Mouse (Mus musculus) c-Kit-negative CD71-positive TER-119-positive erythroid progenitor cells, embryonic 14.5 days (primary cell): Measurements from ENCODE around the gene Tert.

Source experiments
- DNase-seq: peaks from one replicate; pipeline ENCODE4 v3.0.0-alpha.2; 2013; ENCODE audit warnings: low read depth, low spot score

The Tert gene

DNA sequence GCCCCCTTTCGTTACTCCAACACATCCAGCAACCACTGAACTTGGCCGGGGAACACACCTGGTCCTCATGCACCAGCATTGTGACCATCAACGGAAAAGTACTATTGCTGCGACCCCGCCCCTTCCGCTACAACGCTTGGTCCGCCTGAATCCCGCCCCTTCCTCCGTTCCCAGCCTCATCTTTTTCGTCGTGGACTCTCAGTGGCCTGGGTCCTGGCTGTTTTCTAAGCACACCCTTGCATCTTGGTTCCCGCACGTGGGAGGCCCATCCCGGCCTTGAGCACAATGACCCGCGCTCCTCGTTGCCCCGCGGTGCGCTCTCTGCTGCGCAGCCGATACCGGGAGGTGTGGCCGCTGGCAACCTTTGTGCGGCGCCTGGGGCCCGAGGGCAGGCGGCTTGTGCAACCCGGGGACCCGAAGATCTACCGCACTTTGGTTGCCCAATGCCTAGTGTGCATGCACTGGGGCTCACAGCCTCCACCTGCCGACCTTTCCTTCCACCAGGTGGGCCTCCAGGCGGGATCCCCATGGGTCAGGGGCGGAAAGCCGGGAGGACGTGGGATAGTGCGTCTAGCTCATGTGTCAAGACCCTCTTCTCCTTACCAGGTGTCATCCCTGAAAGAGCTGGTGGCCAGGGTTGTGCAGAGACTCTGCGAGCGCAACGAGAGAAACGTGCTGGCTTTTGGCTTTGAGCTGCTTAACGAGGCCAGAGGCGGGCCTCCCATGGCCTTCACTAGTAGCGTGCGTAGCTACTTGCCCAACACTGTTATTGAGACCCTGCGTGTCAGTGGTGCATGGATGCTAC is at the start of gene Tert:
Tert (plus strand) TSS at position 167 of the 805 bp plus-strand sequence.
- DNase-seq, result no peak

DNA sequence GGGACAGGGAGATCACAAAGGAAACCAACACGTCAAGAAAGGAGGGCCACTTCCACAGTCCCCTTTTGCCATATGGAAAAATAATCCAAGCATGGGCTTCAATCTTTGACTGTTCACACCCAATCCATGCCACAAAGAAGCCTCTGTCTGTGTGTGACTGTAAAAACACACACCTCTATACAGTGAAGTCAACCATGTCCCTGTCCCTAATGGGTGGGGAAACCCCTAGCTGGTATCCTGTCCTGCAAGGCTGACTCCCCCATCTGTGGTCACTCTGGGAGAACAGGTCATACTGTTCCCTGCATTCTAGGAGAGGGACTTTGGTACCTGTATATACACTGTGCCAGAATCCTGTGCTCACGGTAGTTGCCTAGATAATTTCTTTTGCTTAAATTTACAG is 49.4 kb upstream of the Tert start:
- no peak for DNase-seq

DNA sequence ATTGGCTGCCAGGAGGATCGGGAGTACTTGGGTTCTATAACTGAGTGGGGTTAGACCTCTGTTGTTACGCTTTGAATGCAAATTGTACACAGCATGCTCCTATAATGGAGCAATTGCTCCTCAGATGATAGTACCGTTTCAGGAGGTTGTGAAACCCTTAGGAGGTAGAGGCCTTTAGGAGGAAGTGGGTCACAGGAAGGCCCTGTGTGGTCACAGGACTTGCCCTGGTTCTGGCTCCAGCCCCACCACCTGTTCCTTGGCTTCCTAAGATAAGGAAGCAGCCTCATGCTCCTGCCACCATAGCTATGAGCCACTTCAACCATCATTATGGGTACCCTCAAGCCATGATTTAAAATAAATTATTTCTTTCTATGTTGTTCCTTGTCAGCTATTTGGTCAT is 35.2 kb upstream of the Tert start:
- no peak for DNase-seq

DNA sequence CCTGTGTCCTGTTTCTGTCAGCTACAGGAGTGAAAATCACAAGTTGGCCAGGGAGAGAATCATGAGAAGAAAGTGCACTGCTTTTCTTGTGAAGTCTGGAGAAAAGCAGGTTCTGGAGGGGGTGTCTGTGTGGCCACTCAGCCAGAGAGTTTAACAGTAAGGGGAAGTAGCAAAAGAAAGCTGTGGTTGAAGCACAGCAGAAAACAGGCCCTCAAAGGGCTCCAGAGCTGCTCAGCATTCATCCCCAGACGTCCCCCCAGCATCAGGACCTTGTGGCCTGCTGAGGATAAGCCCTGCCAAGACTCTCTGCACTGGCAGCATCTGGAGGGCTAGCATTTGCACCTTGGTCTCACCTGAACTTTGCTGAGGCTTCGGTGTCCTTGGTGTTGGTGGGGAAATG is 34.2 kb upstream of the Tert start:
- no peak for DNase-seq

DNA sequence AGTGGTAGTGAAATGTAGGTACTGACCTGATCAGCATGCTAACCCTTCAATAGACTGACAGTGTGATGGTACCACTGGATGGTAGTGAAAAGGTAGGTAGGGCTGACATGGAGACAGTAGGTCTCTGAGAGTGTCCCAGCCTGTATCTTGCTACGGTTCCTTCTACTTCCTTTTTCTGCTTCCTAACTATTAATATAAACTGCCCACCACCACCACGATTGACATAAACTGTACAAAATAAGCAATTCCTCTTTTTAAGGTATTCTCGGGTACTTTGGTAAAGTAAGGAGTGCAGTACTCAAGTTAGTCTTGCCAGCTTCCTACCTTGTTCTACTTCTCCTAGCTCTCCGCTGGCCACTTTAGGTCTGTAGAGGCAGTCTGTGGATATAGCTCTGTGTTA is 30.4 kb upstream of the Tert start:
- no peak for DNase-seq

DNA sequence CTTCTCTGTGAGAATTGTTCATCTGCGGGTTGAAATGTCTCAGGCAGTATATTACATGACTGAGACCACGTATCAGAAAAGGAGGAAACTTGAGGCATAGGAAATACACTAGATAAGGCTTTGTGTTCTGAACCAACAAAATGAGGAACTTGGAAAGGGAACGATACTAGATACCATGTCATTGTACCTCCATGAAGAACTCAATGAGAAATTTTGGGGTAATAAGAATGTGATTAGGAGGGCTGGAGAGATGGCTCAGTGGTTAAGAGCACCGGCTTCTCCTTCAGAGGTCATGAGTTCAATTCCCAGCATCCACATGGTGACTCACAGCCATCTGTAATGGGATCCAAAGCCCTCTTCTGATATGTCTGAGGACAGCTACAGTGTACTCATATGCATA is 26.5 kb upstream of the Tert start:
- DNase-seq, result no peak

DNA sequence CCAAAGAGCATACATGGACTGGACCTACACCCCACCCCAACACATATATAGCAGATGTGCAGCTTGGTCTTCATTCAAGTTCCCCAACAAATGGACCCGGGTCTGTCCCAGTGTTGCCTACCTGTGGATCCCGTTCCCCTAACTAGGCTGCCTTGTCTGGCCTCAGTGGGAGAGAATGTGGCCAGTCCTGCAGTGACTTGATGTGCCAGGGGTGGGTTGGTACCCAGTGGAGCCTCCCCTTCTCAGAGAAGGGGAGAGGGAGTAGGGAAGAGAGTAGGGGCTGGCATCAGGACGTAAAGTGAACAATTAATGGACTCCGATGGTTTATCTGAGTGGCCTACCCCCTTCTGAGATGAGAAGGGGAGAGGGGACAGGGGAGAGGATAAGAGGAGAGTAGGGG is 23.7 kb upstream of the Tert start:
- DNase-seq, result no peak

DNA sequence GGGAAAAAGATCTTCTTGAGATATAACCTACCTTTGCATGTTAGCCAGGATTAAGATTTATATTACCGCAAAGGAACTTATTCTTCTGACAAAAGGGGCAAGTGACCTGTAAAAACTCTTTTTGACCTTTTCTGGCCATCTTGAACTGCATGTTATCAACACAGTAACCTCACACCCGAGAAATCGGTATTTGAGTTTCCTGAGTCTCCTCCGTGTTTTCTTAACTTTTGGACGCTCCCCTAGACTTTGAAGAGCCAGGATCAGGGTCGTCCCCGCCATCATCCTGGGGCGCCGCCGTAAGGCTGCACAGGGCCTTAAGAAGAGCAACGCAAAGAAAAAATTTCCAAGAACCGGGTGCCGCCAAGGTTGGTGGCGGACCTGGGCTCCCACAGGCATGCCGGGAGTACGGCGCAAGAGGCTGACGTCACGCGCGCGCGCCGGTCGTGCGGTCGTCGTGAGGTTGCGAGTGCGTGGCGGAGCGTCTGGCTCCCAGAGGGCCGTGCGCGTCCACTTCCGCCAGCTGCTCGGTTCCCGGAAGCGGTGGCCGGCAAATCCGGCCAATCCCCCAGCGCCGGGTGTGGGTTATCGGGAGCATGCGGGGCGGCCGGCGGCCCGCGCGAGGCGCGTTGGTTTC is 23.1 kb upstream of the Tert start, which contains the start of gene Clptm1l:
Clptm1l (plus strand) TSS at position 485 of the 634 bp plus-strand sequence.
- DNase-seq, result peak; percentile 84

DNA sequence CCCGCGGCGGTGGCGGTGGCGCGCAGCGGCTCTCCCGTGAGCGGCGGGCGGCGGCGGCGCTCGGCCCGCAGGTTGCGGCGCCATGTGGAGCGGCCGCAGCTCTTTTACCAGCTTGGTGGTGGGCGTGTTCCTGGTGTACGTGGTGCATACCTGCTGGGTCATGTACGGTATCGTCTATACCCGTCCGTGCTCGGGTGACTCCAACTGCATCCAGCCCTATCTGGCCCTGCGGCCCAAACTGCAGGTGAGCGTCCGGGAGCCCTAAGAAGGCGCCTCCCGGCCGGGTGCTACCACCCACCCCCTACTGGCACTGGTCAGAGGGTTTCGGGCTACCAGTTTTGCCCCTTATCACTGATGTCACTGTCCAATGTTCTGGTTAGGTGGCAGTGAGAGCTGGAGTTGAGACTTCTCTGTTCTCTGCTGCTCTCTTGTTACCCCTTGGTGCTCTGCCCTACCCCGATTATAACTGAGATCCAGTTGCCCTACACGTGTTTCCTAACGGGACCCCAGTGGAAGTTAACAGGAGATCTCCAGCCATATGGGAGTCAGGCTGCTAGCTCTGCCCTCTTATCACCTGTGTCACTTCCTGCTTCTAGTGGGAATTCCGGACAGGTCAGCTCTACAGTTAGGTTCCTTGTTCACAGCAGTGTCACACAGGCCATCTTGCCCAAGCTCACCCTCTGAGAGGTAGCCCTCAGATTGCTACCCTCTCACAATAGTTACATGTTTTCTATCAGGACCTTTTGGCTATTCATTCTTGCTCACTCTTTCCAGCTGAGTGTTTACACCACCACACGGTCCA is 22.4 kb upstream of the Tert start:
- DNase-seq, result peak; percentile 22

DNA sequence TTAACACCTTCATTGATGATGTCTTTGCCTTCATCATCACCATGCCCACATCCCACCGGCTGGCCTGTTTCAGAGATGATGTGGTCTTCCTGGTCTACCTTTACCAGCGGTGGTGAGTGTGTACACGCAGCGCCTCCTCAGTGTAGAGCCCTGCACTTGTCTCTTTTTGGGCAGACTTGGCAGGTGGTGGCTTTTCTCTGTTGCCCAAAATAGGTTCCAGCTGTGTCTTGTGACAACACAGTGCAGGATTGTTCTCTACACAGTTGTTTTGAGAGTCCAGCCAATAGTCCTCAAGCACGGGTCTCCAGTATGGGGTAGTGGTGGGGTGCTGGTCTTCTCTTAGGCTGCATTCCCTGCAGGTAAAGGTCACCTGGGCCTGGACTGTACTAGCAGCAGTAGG is 8.3 kb upstream of the Tert start:
- DNase-seq, result no peak

DNA sequence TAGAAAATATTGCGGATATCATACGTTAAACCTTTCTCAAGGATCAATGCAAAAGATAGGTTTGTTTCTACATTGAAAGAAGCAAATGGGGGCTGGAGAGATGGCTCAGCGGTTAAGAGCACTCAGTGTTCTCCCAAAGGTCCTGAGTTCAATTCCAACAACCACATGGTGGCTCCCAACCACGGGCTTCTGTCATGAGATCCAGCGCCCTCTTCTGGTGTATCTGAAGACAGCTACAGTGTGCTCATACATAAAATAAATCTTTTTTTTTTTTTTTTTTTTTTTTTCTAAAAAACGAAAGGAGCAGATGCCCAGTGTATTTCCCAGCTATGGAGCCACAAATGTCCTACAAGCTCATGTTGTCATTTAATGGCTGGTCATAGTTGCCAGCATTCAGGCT is 6.1 kb upstream of the Tert start:
- DNase-seq, result no peak

DNA sequence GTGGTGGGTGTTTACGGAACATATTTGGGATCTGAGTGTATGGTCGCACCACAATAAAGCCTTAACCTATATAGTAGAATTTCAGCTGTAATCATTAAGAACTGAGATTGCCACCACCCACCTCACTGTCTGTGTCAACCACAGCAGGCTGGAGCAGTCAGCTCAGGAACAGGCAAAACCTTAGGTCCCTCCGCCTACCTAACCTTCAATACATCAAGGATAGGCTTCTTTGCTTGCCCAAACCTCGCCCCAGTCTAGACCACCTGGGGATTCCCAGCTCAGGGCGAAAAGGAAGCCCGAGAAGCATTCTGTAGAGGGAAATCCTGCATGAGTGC is 334 bp upstream of the Tert start:
- DNase-seq, result no peak

DNA sequence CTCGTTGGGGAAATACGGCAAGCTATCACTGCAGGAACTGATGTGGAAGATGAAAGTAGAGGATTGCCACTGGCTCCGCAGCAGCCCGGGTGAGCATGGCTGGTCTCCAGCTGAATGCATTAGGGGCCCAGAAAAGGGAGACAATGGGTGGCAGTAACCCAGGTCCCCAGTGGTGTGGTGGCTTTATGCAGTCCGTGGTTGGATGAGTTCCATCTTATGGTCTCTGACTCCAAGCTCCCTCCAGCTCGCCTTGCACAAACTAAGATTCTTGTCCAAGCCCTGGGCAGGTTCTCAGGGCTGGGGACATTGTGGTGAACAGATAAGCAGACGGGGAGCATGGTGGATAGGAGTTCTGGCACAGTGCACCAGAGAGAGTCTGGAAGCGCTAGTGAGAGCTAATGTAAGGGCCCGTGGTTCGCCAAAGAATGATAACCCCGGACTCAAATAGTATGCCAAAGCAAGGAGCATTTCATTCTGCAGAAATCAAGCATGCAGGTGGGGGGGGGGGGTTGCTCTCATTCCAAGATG is 1.9 kb downstream of the Tert start:
- DNase-seq, result no peak

DNA sequence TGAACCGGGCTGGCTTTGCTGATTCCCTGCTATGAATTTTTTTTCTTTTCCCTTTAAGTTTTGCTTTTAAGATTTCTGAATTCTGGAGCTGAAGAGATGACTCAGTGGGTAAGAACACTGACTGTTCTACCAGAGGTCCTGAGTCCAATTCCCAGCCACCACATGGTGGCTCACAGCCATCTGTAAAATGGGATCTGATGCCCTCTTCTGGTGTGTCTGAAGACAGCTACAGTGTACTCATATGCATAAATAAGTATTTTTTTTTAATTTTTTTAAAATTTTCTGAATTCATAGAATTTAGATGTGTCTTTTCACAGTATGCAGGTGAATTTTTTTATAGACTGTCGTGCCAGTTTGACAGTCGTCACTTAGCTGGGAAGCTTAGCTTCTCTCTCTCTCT is 5.1 kb downstream of the Tert start:
- DNase-seq, result no peak

DNA sequence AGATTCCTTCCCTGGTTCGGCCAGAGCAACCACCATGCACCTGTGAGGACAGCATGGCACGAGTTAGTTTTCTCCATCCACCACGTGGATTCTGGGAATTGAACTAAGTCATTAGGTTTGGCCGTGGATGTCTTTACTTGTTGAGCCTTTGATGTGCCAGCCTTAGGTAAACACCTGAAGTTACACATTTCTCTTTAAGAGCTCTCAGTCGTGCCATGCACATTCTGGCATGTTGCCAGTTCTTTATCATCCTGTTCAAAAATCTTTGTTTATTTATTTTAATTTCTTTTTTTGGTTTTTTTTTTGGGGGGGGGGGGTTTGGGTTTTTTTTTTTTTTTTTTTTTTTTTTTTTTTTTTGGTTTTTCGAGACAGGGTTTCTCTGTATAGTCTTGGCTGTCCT is 11.1 kb downstream of the Tert start:
- no peak for DNase-seq

DNA sequence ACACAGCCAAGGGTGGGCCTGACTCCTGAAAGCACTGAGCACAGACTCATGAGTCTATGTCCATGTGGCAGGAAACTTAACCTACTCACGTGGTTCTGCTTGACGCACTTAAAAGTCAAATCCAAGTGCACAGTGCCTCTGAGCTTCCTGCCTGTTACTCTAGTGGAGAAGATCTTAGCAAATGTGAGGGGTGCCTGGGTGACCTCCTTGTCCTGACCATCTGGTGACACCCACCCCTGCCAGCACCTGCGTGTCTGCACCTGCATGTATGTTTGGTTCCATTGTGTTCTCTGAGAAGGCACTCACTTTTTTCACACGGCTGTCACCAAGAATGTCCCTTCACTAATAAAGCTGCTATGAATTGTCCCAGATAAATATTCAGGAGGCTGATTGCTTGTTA is 14.6 kb downstream of the Tert start:
- DNase-seq, result no peak

DNA sequence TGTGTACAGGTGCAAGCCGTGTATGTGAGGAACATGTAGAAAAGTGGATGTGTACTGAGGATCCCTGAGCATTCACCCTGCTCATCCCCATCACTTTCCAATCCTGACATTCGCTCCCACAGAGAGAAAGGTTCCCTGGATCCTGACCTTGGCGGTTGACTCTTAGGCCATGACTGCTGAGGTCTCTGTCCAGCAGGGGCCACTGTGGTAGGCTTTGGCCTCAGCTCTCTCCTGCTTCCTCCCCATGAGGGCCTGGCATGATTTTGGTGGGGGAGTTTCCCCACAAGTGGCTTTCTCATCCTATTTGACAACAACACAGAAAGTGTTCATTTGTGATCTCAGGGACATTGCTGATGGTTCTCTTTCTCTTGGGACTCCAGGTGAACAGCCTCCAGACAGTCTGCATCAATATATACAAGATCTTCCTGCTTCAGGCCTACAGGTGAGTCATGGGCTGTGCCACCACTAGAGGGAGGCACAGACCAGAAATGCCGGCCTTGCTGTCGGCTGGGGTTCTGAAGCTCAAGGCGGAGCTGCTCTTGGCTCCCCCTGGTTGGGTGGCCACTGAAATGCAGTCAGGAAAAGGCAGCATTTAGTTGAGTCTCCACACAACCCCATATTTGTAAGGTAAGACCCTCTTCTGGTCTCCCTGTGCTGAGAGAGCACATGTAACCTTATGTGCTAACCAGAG is 19.8 kb downstream of the Tert start:
- DNase-seq, result no peak

DNA sequence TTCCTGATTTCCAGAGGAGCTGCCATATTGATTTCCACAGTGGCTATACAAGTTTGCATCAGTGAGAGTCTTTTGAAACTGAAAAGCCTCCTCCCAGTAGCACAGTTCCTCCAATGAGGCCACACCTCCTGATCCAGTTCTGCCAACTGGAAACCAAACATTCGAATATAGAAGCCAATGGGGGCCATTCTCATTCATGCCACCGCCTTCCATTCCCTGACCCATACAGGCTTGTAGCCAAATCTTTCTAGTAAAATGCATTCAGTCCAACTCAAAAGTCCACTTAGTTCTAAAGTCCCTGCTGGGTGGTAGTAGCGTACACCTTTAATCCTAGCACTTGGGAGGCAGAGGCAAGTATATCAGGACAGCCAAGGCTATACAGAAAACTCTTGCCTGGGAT is 26.6 kb downstream of the Tert start:
- no peak for DNase-seq

DNA sequence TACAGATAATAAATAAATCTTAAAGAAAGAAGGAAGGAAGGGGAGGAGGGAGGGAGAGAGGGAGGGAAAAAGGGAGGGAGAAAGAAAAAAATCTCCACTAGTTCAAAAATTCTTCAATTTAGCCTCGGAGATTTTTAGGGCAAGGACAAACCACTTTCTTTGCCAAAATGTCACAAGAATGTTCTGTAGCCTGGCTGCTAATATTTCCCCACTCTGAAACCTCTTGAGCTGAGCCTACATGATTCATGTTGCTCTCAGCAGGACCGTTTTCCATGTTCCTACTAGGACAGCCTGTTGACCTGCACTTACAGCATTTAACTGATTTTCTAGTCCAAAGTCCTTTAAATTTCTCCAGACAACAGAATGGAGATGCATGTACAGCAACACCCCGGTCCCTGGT is 28.3 kb downstream of the Tert start:
- DNase-seq, result no peak

DNA sequence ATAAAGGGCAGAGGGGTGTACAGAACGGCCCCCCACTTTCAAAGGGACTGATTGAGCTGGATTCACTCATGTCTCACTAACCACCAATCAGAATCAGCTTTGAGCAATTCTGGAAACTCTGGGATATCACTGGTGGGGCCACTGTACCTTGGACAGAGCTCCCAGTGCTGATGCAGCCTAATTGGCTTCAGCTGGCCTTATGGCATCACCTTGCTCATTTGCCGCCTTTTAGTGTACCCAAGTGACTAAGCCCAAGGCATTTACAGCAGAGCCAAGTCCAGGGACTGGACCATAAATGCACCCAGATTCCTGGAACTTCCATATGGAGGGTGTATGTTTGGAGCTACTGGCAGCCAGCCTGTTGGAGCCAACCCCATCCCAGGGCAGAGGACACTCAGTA is 32.2 kb downstream of the Tert start:
- DNase-seq, result no peak

DNA sequence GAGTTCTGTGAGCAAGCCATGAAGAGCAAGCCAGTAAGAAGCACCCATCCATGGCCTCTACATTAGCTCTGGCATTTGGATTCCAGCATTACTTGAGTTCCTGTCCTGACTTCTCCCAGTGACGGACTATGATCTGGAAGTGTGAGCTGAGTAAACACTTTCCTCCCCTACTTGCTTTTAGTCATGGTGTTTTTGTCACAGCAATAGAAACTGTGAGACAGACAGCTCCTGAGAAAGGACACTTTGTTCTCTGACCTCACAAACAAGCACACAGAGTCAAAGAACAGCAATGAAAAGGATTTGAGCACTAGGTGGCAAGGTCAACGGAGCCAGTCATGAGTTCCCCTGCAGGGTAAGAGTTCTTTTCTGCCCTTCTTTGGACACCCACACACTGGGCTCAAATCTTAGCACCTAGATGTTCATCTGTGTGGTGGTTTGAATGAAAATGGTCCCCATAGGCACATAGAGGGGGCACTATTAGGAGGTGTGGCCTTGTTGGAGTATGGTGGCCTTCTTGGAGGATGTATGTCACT is 33.5 kb downstream of the Tert start:
- no peak for DNase-seq

DNA sequence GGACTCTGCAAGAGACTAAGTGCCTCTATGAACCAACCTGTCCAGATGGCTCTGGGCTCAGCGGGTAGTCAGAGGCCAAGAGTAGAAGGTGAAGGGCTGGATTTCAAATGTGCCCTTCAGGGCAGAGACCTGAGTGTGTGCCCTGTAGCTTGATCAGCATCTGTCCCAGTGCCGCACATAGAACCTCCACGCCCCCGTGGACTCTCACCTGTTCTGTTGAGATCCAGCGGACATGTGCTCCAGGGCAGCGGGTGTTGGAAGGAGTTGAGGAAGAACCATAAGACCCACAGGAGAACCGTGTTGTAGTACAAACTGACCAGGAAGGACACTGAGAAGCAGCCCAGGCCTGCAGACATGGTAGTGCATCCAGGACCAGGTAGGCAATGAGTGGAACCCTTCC is 48.5 kb downstream of the Tert start:
- DNase-seq, result no peak
